Mouse (Mus musculus): Measurements from ENCODE around the gene Hist1h2bp. TPM values are rescaled to one million over a fixed set of nuclear protein-coding genes. Genes with fewer than 3 reads are reported as not detected.
"Not testable (repeated sequence)": the region's sequence is repeated elsewhere in the genome, so short reads cannot be mapped to it uniquely, and the experiment has no call there.

Gene Hist1h2bp
- polyA plus RNA-seq, 1 experiment: 2.1 TPM

GRCm38 (mm10) chr13:21831418-21832394 lies 44.4 kb downstream of the Hist1h2bp start, which contains the start of gene Hist1h4n:
Gene Hist1h4n (minus strand): TSS chr13:21832196.
- DNase-seq (ENCODE audit: low read depth, low spot score): not testable (repeated sequence)
- WGBS: under 1% methylated on average over 27 of the region's 58 CpGs

GRCm38 (mm10) chr13:21833461-21833860 lies 46.2 kb downstream of the Hist1h2bp start, which contains the start of the genes Hist1h2ap and Hist1h2br:
Gene Hist1h2ap (minus strand): TSS chr13:21833507.
Gene Hist1h2br (plus strand): TSS chr13:21833743.
- WGBS: no CpG with 5 or more reads among the region's 24 CpGs
- not testable (repeated sequence) for DNase-seq (ENCODE audit: low read depth, low spot score)

Other genes with a start within 250 kb of the Hist1h2bp start
- gene Olfr1366, start 244.7 kb upstream of the Hist1h2bp start, polyA plus RNA-seq (2012; rRNA removed): not detected in 2 replicates
- gene Olfr1535, start 227.6 kb upstream of the Hist1h2bp start, polyA plus RNA-seq (2012; rRNA removed): not detected in 2 replicates
- gene Olfr1364, start 205.7 kb upstream of the Hist1h2bp start, polyA plus RNA-seq (2012; rRNA removed): not detected in 2 replicates
- not detected in 2 replicates for gene Olfr1362, start 173.4 kb upstream of the Hist1h2bp start, polyA plus RNA-seq (2012; rRNA removed)
- gene Olfr11, start 144.9 kb upstream of the Hist1h2bp start, polyA plus RNA-seq (2012; rRNA removed): not detected in 2 replicates
- not detected in 2 replicates for gene Olfr1361, start 124.1 kb upstream of the Hist1h2bp start, polyA plus RNA-seq (2012; rRNA removed)
- not detected in 2 replicates for gene Olfr1360, start 110.1 kb upstream of the Hist1h2bp start, polyA plus RNA-seq (2012; rRNA removed)
- not detected in 2 replicates for gene Olfr1359, start 89.3 kb upstream of the Hist1h2bp start, polyA plus RNA-seq (2012; rRNA removed)
- 14.2 and 16.3 TPM in 2 replicates for gene Hist1h2bl, start 71.3 kb upstream of the Hist1h2bp start, polyA plus RNA-seq (2012; rRNA removed)
- gene Hist1h2ai, start 71.0 kb upstream of the Hist1h2bp start, polyA plus RNA-seq (2012; rRNA removed): 23.0 and 39.3 TPM in 2 replicates
- gene Hist1h3h, start 69.8 kb upstream of the Hist1h2bp start, polyA plus RNA-seq (2012; rRNA removed): 33.4 and 59.9 TPM in 2 replicates
- 4.5 and 5.5 TPM in 2 replicates for gene Hist1h2bm, start 65.4 kb upstream of the Hist1h2bp start, polyA plus RNA-seq (2012; rRNA removed)
- gene Hist1h4j, start 52.4 kb upstream of the Hist1h2bp start, polyA plus RNA-seq (2012; rRNA removed): 3.6 and 5.5 TPM in 2 replicates
- gene Hist1h4k, start 37.0 kb upstream of the Hist1h2bp start, polyA plus RNA-seq (2012; rRNA removed): 44.1 and 68.7 TPM in 2 replicates
- gene Hist1h2ak, start 33.6 kb upstream of the Hist1h2bp start, polyA plus RNA-seq (2012; rRNA removed): 14.9 and 16.4 TPM in 2 replicates
- 3.5 and 9.7 TPM in 2 replicates for gene Hist1h2bn, start 33.3 kb upstream of the Hist1h2bp start, polyA plus RNA-seq (2012; rRNA removed)
- 4.2 and 4.5 TPM in 2 replicates for gene Hist1h1b, start 6.8 kb upstream of the Hist1h2bp start, polyA plus RNA-seq (2012; rRNA removed)
- 46.3 and 55.3 TPM in 2 replicates for gene Hist1h3i, start 4.1 kb upstream of the Hist1h2bp start, polyA plus RNA-seq (2012; rRNA removed)
- gene Hist1h2an, start 243 bp upstream of the Hist1h2bp start, polyA plus RNA-seq (2012; rRNA removed): 7.4 and 15.3 TPM in 2 replicates
- gene Hist1h2bq, start 22.7 kb downstream of the Hist1h2bp start, polyA plus RNA-seq (2012; rRNA removed): 23.8 and 61.7 TPM in 2 replicates
- gene Hist1h2ao, start 23.0 kb downstream of the Hist1h2bp start, polyA plus RNA-seq (2012; rRNA removed): not detected in 2 replicates
- 0.98 TPM in 1 of 2 replicates, not detected in the other for gene Hist1h4m, start 24.3 kb downstream of the Hist1h2bp start, polyA plus RNA-seq (2012; rRNA removed)
- 38.1 and 56.7 TPM in 2 replicates for gene Hist1h4n, start 44.7 kb downstream of the Hist1h2bp start, polyA plus RNA-seq (2012; rRNA removed)
- 253 and 504 TPM in 2 replicates for gene Hist1h2ap, start 46.0 kb downstream of the Hist1h2bp start, polyA plus RNA-seq (2012; rRNA removed)
- 19.9 and 53.9 TPM in 2 replicates for gene Hist1h2br, start 46.3 kb downstream of the Hist1h2bp start, polyA plus RNA-seq (2012; rRNA removed)
- 0.10 and 0.29 TPM in 2 replicates for gene Zfp184, start 157.6 kb downstream of the Hist1h2bp start, polyA plus RNA-seq (2012; rRNA removed)
- gene Pom121l2, start 193.7 kb downstream of the Hist1h2bp start, polyA plus RNA-seq (2012; rRNA removed): not detected in 2 replicates
- gene Prss16, start 222.3 kb downstream of the Hist1h2bp start, polyA plus RNA-seq (2012; rRNA removed): 2.8 and 2.9 TPM in 2 replicates
- 27.5 and 54.8 TPM in 2 replicates for gene Hist1h2ah, start 248.1 kb downstream of the Hist1h2bp start, polyA plus RNA-seq (2012; rRNA removed)
- 29.1 and 34.6 TPM in 2 replicates for gene Hist1h2bk, start 248.4 kb downstream of the Hist1h2bp start, polyA plus RNA-seq (2012; rRNA removed)